Mouse (Mus musculus) left cerebral cortex, postnatal 10 days (tissue): Measurements from ENCODE around the gene Dnajc17. TPM values are rescaled to one million over a fixed set of nuclear protein-coding genes. Genes with fewer than 3 reads are reported as not detected.

Experiments used
- total RNA-seq, 2 experiments: library from RNA; stranded (reverse); gene quantifications; 2 replicates each; pipeline ENCODE4 v1.2.3; 2021

Gene Dnajc17
- total RNA-seq, 2 experiments from 2014 or later, result 18.0 to 19.1 TPM

Other genes starting within 250 kb of the Dnajc17 start
- gene Ccdc32, start 179.4 kb downstream of the Dnajc17 start, total RNA-seq, result 10 to 100 TPM; 61.6 to 61.8 TPM
- 1 to 10 TPM; 6.3 to 6.7 TPM for gene Rpusd2, start 174.0 kb downstream of the Dnajc17 start, total RNA-seq
- 1 to 10 TPM; 1.4 to 1.6 TPM for gene Knl1, start 161.7 kb downstream of the Dnajc17 start, total RNA-seq
- gene Rad51, start 96.0 kb downstream of the Dnajc17 start, total RNA-seq, result 1 to 10 TPM; 2.8 to 3.6 TPM
- gene Rmdn3, start 51.8 kb downstream of the Dnajc17 start, total RNA-seq, result 10 to 100 TPM; 43.2 to 48.4 TPM
- under 1 TPM in 1 of 2 experiments, not detected in 1; 0.59 TPM for gene Gchfr, start 41.0 kb downstream of the Dnajc17 start, total RNA-seq
- not detected for gene Gm14137, start 34.3 kb downstream of the Dnajc17 start, total RNA-seq
- gene Zfyve19, start 178 bp downstream of the Dnajc17 start, total RNA-seq, result 10 to 100 TPM; 36.0 to 36.4 TPM
- not detected for gene Ppp1r14d, start 21.1 kb upstream of the Dnajc17 start, total RNA-seq
- 1 to 10 TPM in 1 of 2 experiments, under 1 TPM in 1; 0.28 to 1.4 TPM for gene Spint1, start 28.6 kb upstream of the Dnajc17 start, total RNA-seq
- gene Rhov, start 62.5 kb upstream of the Dnajc17 start, total RNA-seq, result 10 to 100 TPM; 14.3 to 16.3 TPM
- gene Vps18, start 79.9 kb upstream of the Dnajc17 start, total RNA-seq, result 10 to 100 TPM; 33.7 to 33.8 TPM
- gene Dll4, start 117.0 kb upstream of the Dnajc17 start, total RNA-seq, result 1 to 10 TPM; 5.5 to 6.7 TPM
- gene Chac1, start 142.4 kb upstream of the Dnajc17 start, total RNA-seq, result 10 to 100 TPM; 10.1 to 10.6 TPM